Mouse (Mus musculus) testis, adult 2 months (tissue): ENCODE data around the gene Ttc28.

Source experiments
- CTCF ChIP-seq: fragments of 200-500 bp; IDR thresholded peaks from 2 replicates; pipeline ENCODE4 v1.5.1; 2012; ENCODE audit warnings: low read depth, mild to moderate bottlenecking, inconsistent platforms, low read length, moderate library complexity; ENCODE audit not compliant: control insufficient read depth, insufficient read depth, insufficient replicate concordance
- POLR2A ChIP-seq: fragments of 200-500 bp; IDR thresholded peaks from 2 replicates; pipeline ENCODE4 v1.6.1; 2012; ENCODE audit warnings: low read depth, mild to moderate bottlenecking, inconsistent platforms, low read length, moderate library complexity; ENCODE audit not compliant: control insufficient read depth

GRCm38 (mm10) chr5:111269613-111270205, 390.1 kb downstream of the Ttc28 start:
- TF ChIP-seq CTCF (peak; percentile 94), POLR2A (no peak)
